Mouse (Mus musculus): Measurements from ENCODE around the gene Polr1d. TPM values are rescaled to one million over a fixed set of nuclear protein-coding genes. Genes with fewer than 3 reads are reported as not detected.

Polr1d gene
- polyA plus RNA-seq (2016; fragmentation: Nextera tagmentation; extraction: Ambion mirVana): 114 and 129 TPM in 2 replicates

- H3K27me3 ChIP-seq (ENCODE audit: insufficient read depth, poor library complexity, severe bottlenecking): no peaks in the 10 kb centered on the region
- WGBS: under 1% methylated on average over 17 of the region's 17 CpGs
- no peaks in the 10 kb centered on the region for H3K9me3 ChIP-seq
- H3K27ac ChIP-seq: peak within 1 kb of the TSS; percentile 94
- DNase-seq (ENCODE audit: low spot score): no peak
- peaks cover 16% of the 10 kb centered on the region for H3K36me3 ChIP-seq
- peaks cover 23% of the 10 kb centered on the region for H3K4me1 ChIP-seq
- peak within 1 kb of the TSS; percentile 89 for H3K4me3 ChIP-seq
Measured at GRCm38 (mm10) chr5:147076799-147077165, at the start of gene Polr1d. TSS of gene Polr1d (plus strand) at chr5:147077050.

- Histone ChIP-seq H3K27me3 (ENCODE audit: insufficient read depth, poor library complexity, severe bottlenecking) (no peaks in the 10 kb centered on the region), H3K27ac (no peak overlapping the region), H3K36me3 (peaks cover 57% of the 10 kb centered on the region), H3K4me1 (peaks cover 3% of the 10 kb centered on the region), H3K9me3 (no peaks in the 10 kb centered on the region), H3K4me3 (no peak overlapping the region)
- 87% methylated on average over 14 of the region's 14 CpGs for WGBS
- no peak for DNase-seq (ENCODE audit: low spot score)
Measured at GRCm38 (mm10) chr5:147031281-147031680, 45.6 kb upstream of the Polr1d start.

DNA sequence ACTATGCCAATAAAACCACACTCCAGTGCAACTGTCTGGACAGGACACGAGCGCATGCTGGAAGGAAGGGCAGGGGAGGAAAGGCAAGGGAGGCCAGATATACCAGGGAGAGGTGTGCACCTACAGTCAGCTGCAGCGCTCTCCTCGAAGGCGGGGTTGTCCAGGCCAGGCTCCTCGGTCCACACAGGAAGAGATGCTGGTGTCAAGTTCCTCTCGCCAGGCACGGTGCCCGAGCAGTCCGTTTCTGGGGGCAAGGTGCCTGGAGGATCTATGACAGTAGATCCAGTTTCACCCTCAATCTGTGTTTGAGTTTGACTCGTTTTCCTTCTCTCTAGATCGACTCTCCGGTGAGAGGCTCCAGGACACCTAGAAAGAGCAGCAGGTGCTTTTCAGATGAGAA is 43.7 kb upstream of the Polr1d start:
- H3K27me3 ChIP-seq (ENCODE audit: insufficient read depth, poor library complexity, severe bottlenecking): no peaks in the 10 kb centered on the region
- 90% methylated on average over 13 of the region's 13 CpGs for WGBS
- H3K36me3 ChIP-seq: peaks cover 39% of the 10 kb centered on the region
- peaks cover 17% of the 10 kb centered on the region for H3K4me1 ChIP-seq
- H3K9me3 ChIP-seq: no peaks in the 10 kb centered on the region
- no peak overlapping the region for H3K27ac ChIP-seq
- no peak for DNase-seq (ENCODE audit: low spot score)
- no peak overlapping the region for H3K4me3 ChIP-seq

- 87% methylated on average over 12 of the region's 12 CpGs for WGBS
- Histone ChIP-seq H3K36me3 (peaks cover 31% of the 10 kb centered on the region), H3K9me3 (no peaks in the 10 kb centered on the region)
Measured at GRCm38 (mm10) chr5:147034283-147034682, 42.6 kb upstream of the Polr1d start.

GRCm38 (mm10) chr5:147035301-147035700 is 41.5 kb upstream of the Polr1d start:
- 86% methylated on average over 6 of the region's 6 CpGs for WGBS
- no peak for DNase-seq (ENCODE audit: low spot score)
- no peak overlapping the region for H3K4me3 ChIP-seq
- H3K27me3 ChIP-seq (ENCODE audit: insufficient read depth, poor library complexity, severe bottlenecking): no peaks in the 10 kb centered on the region
- H3K4me1 ChIP-seq: peaks cover 21% of the 10 kb centered on the region
- H3K36me3 ChIP-seq: peaks cover 34% of the 10 kb centered on the region
- no peak overlapping the region for H3K27ac ChIP-seq
- no peaks in the 10 kb centered on the region for H3K9me3 ChIP-seq

More at GRCm38 (mm10) chr5:147034283-147034682, 42.6 kb upstream of the Polr1d start:
- Histone ChIP-seq H3K27me3 (ENCODE audit: insufficient read depth, poor library complexity, severe bottlenecking) (no peaks in the 10 kb centered on the region), H3K4me3 (no peak overlapping the region), H3K4me1 (peaks cover 21% of the 10 kb centered on the region), H3K27ac (no peak overlapping the region)
- DNase-seq (ENCODE audit: low spot score): no peak

DNA sequence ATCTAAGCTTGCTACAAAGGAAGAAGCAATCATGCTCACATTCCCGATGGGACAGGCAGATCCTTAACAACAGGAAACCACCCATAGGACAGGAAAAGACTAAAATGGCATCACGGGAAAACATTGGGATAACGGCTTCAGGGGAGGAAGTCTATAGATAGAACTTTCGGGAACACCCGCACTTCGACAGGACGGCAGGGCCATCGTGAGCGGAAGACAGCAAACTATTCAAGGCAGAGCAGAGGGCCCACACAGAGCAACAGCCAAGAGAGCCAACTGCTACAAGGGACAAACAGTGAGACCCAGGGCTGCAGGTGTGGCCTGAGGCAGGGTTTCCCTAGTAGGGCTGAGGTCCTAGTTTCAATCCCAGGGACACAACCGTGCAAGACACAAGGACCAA is 40.8 kb upstream of the Polr1d start:
- H3K27ac ChIP-seq: 0 out of 2 replicates have a peak overlapping the region, but pooled peaks have one; percentile 60
- 55% methylated on average over 10 of the region's 10 CpGs for WGBS
- H3K9me3 ChIP-seq: no peaks in the 10 kb centered on the region
- no peak for DNase-seq (ENCODE audit: low spot score)
- peaks cover 21% of the 10 kb centered on the region for H3K4me1 ChIP-seq
- H3K27me3 ChIP-seq (ENCODE audit: insufficient read depth, poor library complexity, severe bottlenecking): no peaks in the 10 kb centered on the region
- H3K36me3 ChIP-seq: peaks cover 39% of the 10 kb centered on the region
- H3K4me3 ChIP-seq: no peak overlapping the region

DNA sequence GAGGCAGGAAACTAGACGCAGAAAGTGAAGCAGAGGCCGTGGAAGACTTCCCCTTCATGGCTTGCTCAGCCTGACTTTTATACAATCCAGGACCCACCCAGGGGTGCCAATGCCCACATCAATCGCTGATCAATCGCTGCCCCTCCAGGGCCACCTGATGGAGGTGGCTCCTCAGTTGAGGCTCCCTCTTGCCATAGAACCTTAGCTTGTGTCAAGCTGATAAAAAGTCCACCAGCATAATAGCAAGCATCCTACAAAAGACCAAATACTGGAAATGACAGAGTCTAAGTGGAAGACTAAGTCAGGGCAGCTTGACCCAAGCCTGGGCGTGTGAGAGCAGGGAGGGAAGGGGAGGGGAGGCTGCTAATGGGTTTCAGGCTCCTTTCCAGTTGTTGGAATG is 40.2 kb upstream of the Polr1d start:
- Histone ChIP-seq H3K4me1 (peaks cover 21% of the 10 kb centered on the region), H3K27ac (no peak overlapping the region), H3K9me3 (no peaks in the 10 kb centered on the region), H3K36me3 (peaks cover 37% of the 10 kb centered on the region), H3K4me3 (no peak overlapping the region), H3K27me3 (ENCODE audit: insufficient read depth, poor library complexity, severe bottlenecking) (no peaks in the 10 kb centered on the region)
- DNase-seq (ENCODE audit: low spot score): no peak
- 77% methylated on average over 5 of the region's 5 CpGs for WGBS

GRCm38 (mm10) chr5:147037601-147038000 is 39.2 kb upstream of the Polr1d start:
- WGBS: 50% methylated on average over 3 of the region's 3 CpGs
- Histone ChIP-seq H3K9me3 (no peaks in the 10 kb centered on the region), H3K27me3 (ENCODE audit: insufficient read depth, poor library complexity, severe bottlenecking) (no peaks in the 10 kb centered on the region), H3K4me1 (peaks cover 21% of the 10 kb centered on the region), H3K4me3 (no peak overlapping the region), H3K27ac (no peak overlapping the region; the same call in 1 of the 2 replicates), H3K36me3 (peaks cover 34% of the 10 kb centered on the region; the same call in 1 of the 2 replicates)
- no peak for DNase-seq (ENCODE audit: low spot score)

DNA sequence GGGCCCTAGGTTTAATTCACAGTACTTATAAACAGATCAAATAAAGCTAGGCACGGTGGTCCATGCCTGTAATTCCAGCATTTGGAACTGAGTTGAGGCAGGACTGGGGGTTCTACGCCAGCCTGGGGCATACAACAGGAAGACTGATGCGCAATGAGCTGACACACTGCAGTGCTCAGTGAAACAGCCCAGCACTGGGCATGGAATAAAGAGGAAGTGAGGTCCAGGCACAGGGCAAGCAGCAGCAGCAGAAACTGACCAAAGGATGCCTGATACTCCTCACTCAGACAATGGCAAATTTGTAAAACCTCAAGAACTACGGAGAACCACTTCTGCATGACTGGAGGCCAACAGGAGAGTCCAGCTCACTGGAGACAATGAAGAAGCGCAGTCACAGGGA is 37.5 kb upstream of the Polr1d start:
- Histone ChIP-seq H3K36me3 (peaks cover 25% of the 10 kb centered on the region; the same call in 1 of the 2 replicates), H3K4me1 (peaks cover 21% of the 10 kb centered on the region), H3K4me3 (no peak overlapping the region), H3K27ac (no peak overlapping the region), H3K9me3 (no peaks in the 10 kb centered on the region), H3K27me3 (ENCODE audit: insufficient read depth, poor library complexity, severe bottlenecking) (no peaks in the 10 kb centered on the region)
- no peak for DNase-seq (ENCODE audit: low spot score)
- 81% methylated on average over 5 of the region's 5 CpGs for WGBS

DNA sequence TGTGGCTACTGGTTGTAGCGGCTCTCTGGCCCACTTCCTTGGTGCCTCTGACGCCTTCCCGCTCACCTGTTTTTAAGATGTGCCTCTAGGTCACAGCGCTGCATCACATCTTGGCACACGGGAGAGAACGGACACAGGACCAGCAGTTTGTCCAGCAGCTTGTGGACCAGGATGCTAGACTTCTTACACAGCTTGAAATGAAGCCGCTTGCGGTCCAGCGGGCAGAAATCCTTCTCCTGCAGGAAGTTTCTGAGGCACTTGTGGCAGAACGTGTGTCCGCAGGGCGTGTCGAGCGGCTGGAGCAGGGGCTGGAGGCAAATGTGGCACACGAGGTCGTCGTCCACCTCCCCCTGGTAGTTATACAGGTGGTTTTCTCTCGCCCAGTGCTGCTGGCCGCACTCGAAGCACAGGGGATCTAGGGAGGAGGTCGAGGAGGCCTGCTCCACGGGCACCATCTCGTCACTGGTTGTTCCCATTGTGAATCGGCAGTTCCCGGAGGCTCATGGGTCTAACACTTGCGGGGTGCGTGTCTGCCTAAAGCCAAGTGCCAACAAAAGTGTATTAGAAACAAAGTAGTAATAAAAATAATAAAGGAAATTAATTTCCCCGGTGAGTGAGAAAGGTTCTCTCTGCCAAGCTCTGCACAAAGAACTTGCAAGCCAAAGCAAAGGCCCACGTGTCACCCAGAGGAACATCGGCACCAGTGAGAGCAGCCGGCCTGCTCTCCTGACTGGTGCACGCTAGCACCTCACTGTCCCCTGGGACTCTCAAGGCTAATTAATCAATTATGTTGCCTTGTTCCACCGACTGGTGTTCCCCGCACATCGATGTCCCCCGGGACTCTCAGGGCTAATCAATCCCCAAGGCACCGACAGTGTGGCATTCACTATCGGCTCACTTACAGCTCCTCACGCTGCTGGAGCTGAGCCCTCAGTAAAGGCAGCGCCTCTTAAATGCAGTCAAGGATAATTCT is 34.6 kb upstream of the Polr1d start:
- Histone ChIP-seq H3K4me3 (no peak overlapping the region), H3K36me3 (peaks cover 25% of the 10 kb centered on the region; the same call in 1 of the 2 replicates), H3K4me1 (peaks cover 26% of the 10 kb centered on the region), H3K27me3 (ENCODE audit: insufficient read depth, poor library complexity, severe bottlenecking) (no peaks in the 10 kb centered on the region), H3K9me3 (no peaks in the 10 kb centered on the region), H3K27ac (no peak overlapping the region)
- WGBS: 84% methylated on average over 40 of the region's 40 CpGs
- no peak for DNase-seq (ENCODE audit: low spot score)

- Histone ChIP-seq H3K27me3 (ENCODE audit: insufficient read depth, poor library complexity, severe bottlenecking) (no peaks in the 10 kb centered on the region), H3K27ac (no peak overlapping the region), H3K9me3 (no peaks in the 10 kb centered on the region), H3K4me3 (no peak overlapping the region), H3K36me3 (peaks cover 25% of the 10 kb centered on the region; the same call in 1 of the 2 replicates), H3K4me1 (peaks cover 15% of the 10 kb centered on the region; the same call in 1 of the 2 replicates)
- 80% methylated on average over 15 of the region's 15 CpGs for WGBS
- no peak for DNase-seq (ENCODE audit: low spot score)
Measured at GRCm38 (mm10) chr5:147043240-147043844, 33.5 kb upstream of the Polr1d start.

- no peaks in the 10 kb centered on the region for H3K9me3 ChIP-seq
- 72% methylated on average over 10 of the region's 11 CpGs for WGBS
Measured at GRCm38 (mm10) chr5:147045311-147045710, 31.5 kb upstream of the Polr1d start.

GRCm38 (mm10) chr5:147045929-147046328 is 30.9 kb upstream of the Polr1d start:
- no peak overlapping the region for H3K27ac ChIP-seq
- WGBS: 70% methylated on average over 11 of the region's 11 CpGs

More at GRCm38 (mm10) chr5:147045311-147045710, 31.5 kb upstream of the Polr1d start:
- Histone ChIP-seq H3K36me3 (peaks cover 16% of the 10 kb centered on the region; the same call in 1 of the 2 replicates), H3K27ac (no peak overlapping the region), H3K27me3 (ENCODE audit: insufficient read depth, poor library complexity, severe bottlenecking) (no peaks in the 10 kb centered on the region), H3K4me3 (no peak overlapping the region), H3K4me1 (peaks cover 13% of the 10 kb centered on the region; the same call in 1 of the 2 replicates)
- DNase-seq (ENCODE audit: low spot score): no peak

More at GRCm38 (mm10) chr5:147045929-147046328, 30.9 kb upstream of the Polr1d start:
- Histone ChIP-seq H3K4me3 (no peak overlapping the region), H3K36me3 (peaks cover 10% of the 10 kb centered on the region; the same call in 1 of the 2 replicates), H3K9me3 (no peaks in the 10 kb centered on the region), H3K4me1 (peaks cover 15% of the 10 kb centered on the region; the same call in 1 of the 2 replicates), H3K27me3 (ENCODE audit: insufficient read depth, poor library complexity, severe bottlenecking) (no peaks in the 10 kb centered on the region)
- DNase-seq (ENCODE audit: low spot score): no peak

Measured in heart, embryonic 10.5 days (tissue).